Mouse (Mus musculus) lung, embryonic 14.5 days (tissue): ENCODE measurements around the gene Agxt. TPM values are rescaled to one million over a fixed set of nuclear protein-coding genes. Genes with fewer than 3 reads are reported as not detected.

Source experiments
- ATAC-seq: fragments of 200-750 bp; cut with Nextera tagmentation; 2 replicates; pipeline ENCODE4 v1.8.0; 2017; ENCODE audit warnings: mild to moderate bottlenecking, moderate TSS enrichment, moderate library complexity; ENCODE audit not compliant: insufficient read depth
- DNase-seq: peaks from one replicate; pipeline ENCODE4 v3.0.0-alpha.2; 2015
- H3K27ac ChIP-seq: fragments of 300-500 bp; sonication (generic); 2 replicates; pipeline ENCODE4 v1.5.1; 2014; ENCODE audit warnings: low read depth, mild to moderate bottlenecking, moderate library complexity
- H3K27me3 ChIP-seq: fragments of 300-500 bp; sonication (generic); 2 replicates; pipeline ENCODE4 v1.6.1; 2014; ENCODE audit warnings: low read length, control low read depth; ENCODE audit not compliant: insufficient read depth
- H3K36me3 ChIP-seq: fragments of 300-500 bp; sonication (generic); 2 replicates; pipeline ENCODE4 v1.6.1; 2014; ENCODE audit warnings: control low read depth; ENCODE audit not compliant: insufficient read depth
- H3K4me1 ChIP-seq: fragments of 300-500 bp; sonication (generic); 2 replicates; pipeline ENCODE4 v1.6.1; 2014; ENCODE audit warnings: antibody characterized with exemption, control low read depth; ENCODE audit not compliant: insufficient read depth
- H3K4me2 ChIP-seq: fragments of 300-500 bp; sonication (generic); 2 replicates; pipeline ENCODE4 v1.6.1; 2014; ENCODE audit warnings: mild to moderate bottlenecking
- H3K4me3 ChIP-seq: fragments of 300-500 bp; sonication (generic); 2 replicates; pipeline ENCODE4 v1.5.1; 2014; ENCODE audit warnings: low read depth, low read length
- H3K9ac ChIP-seq: fragments of 300-500 bp; sonication (generic); 2 replicates; pipeline ENCODE4 v1.6.1; 2014
- H3K9me3 ChIP-seq: fragments of 300-500 bp; sonication (generic); 2 replicates; pipeline ENCODE4 v1.6.1; 2016; ENCODE audit warnings: low read depth, low read length, control low read depth
- CTCF ChIP-seq: IDR thresholded peaks from 2 replicates; pipeline ENCODE4 v1.5.1; 2016; ENCODE audit warnings: antibody characterized with exemption, low read depth
- WGBS: fragments of 180-500 bp; shearing (Covaris S2); extraction: QIAGEN DNeasy Blood & Tissue Kit; methylation state at CpG from one replicate; pipeline ENCODE4 v1.1.7; 2014; 5-methylcytosine and 5-hydroxymethylcytosine counted together
- polyA plus RNA-seq: library from polyadenylated mRNA; unstranded; fragments of >200 nt; fragmentation: Nextera tagmentation; extraction: Ambion mirVana; gene quantifications from 2 replicates; pipeline ENCODE4 v1.2.1, GENCODE M21; 2014

Agxt gene
- polyA plus RNA-seq, 1 experiment from 2014 or later = not detected

- no peaks in the 10 kb centered on the region for H3K9me3 ChIP-seq
- DNase-seq = peak; percentile 83
- H3K4me3 ChIP-seq = no peak overlapping the region
- ATAC-seq = peak; percentile 37; the same call in 1 of the 2 replicates
- H3K36me3 ChIP-seq = no peaks in the 10 kb centered on the region
- H3K9ac ChIP-seq = no peak overlapping the region
- no peak overlapping the region for H3K4me2 ChIP-seq
- H3K4me1 ChIP-seq = no peaks in the 10 kb centered on the region
- peak; percentile 86 for TF ChIP-seq CTCF
- whole genome bisulfite sequencing = 27% methylated on average over 6 of the region's 6 CpGs
- H3K27ac ChIP-seq = peak overlapping the region; percentile 50
- H3K27me3 ChIP-seq = no peaks in the 10 kb centered on the region
These were observed 6.2 kb upstream of the Agxt start for GRCm38 (mm10) chr1:93128710-93129349.

DNA sequence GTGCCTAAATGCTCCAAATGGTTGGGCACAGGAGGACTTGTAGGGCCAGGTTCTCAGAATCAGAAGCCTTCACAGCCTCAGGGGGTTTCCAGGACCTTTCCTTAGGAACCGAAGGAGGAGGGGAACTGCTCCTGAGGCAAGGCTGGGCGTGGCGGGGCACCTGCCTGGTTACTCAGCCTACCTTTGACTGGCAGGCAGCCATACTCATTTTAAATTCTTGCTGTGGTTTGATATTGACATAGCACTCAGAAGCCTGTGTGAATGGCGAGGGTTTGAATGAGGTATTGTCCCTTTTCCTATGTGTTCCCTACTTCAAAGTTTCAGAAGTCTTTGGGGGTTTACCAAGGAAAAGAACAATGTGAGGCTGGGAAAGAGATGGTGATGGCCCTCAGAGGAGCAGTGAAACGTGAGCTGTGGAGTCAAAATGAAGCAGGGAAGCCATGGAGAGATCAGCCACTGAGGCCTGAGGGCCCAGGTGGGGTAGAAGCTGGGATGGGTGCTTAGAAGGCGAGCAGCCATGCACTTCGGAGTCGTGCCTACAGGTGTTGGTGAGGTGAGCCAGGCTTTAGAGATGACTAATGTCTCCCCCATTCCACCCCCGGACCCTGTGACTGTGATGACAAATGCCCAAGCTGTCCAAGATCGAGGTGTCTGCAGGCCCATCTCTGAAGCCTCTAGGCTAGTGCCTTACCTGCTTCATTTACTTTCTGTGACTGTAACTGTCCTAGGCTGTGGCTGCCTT, 4.6 kb upstream of the Agxt start:
- peak; percentile 84 for DNase-seq
- no peak for TF ChIP-seq CTCF
- no peaks in the 10 kb centered on the region for H3K4me1 ChIP-seq
- peak; percentile 78 for ATAC-seq
- no peak overlapping the region for H3K9ac ChIP-seq
- peak overlapping the region; percentile 89 for H3K27ac ChIP-seq
- H3K27me3 ChIP-seq = no peaks in the 10 kb centered on the region
- H3K9me3 ChIP-seq = no peaks in the 10 kb centered on the region
- H3K4me2 ChIP-seq = 0 out of 2 replicates have a peak overlapping the region, but pooled peaks have one; percentile 15
- no peak overlapping the region for H3K4me3 ChIP-seq
- 54% methylated on average over 10 of the region's 10 CpGs for WGBS
- no peaks in the 10 kb centered on the region for H3K36me3 ChIP-seq

DNA sequence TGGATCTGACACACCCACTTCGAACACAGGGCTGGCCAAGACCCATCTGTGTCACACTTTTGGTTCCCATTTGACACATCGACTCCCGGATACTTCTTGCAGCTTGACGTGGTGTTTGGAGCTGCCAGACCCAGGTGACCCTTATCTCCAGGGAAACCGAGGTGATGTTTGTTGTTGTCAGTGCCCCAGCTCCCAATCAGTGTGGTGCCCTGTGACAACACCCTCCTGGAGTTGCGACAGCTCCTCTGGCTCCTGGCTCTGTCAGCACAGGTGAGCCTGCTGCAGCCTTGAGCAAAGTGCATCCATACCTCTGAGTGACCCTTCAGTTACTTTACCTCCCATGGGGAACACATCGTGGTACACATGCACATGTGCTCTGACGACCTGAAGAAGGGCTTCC, 2.4 kb upstream of the Agxt start:
- ATAC-seq (no peak), DNase-seq (no peak)
- Histone ChIP-seq H3K4me3 (no peak overlapping the region), H3K9ac (no peak overlapping the region), H3K27ac (no peak overlapping the region), H3K27me3 (no peaks in the 10 kb centered on the region), H3K36me3 (no peaks in the 10 kb centered on the region), H3K9me3 (no peaks in the 10 kb centered on the region), H3K4me2 (no peak overlapping the region), H3K4me1 (no peaks in the 10 kb centered on the region)
- TF ChIP-seq CTCF = no peak
- 34% methylated on average over 8 of the region's 8 CpGs for WGBS

DNA sequence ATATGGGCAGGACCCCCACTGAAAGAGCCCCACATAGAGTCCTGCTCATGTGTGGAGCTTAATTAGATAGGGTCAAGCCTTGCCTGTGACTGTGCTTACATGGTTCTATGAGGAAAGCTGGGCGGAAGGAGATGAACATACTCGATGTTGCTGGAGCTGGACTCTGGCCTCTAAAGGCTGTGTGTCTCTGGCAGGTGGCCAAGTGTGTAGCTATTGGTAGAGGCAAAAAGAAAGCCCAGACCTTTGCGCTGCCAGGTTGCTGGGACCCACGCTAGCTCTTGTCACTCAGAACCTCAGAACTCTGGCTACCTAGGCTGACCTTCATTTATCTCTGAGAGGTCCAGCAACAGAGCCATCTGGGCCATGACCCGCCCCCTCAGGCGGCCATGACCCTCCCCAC, 3.5 kb downstream of the Agxt start:
- Histone ChIP-seq H3K9me3 (no peaks in the 10 kb centered on the region), H3K36me3 (no peaks in the 10 kb centered on the region), H3K4me2 (no peak overlapping the region), H3K4me1 (no peaks in the 10 kb centered on the region), H3K4me3 (no peak overlapping the region), H3K27ac (no peak overlapping the region), H3K27me3 (no peaks in the 10 kb centered on the region), H3K9ac (no peak overlapping the region)
- ATAC-seq (no peak), DNase-seq (peak; percentile 46)
- WGBS = 62% methylated on average over 6 of the region's 6 CpGs
- TF ChIP-seq CTCF = no peak

DNA sequence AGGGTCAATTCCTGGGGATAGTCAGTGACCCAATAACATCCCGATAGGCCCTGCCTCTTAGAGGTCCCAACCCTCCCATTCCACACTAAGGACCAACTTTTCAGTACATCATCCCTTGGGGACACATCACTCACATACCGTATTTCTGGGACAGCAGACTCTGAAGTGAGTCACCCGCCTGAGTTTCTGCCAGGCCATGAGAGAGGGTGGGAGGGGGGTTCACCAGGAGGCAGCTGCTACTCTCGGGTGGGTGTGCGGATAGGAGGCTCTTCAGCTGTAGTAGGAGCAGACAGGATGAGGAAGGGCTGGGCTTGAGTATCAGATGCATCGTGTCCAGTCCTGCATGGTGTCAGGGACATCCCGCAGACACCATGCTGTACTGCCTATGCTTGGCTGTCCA, 4.7 kb downstream of the Agxt start:
- Histone ChIP-seq H3K4me1 (no peaks in the 10 kb centered on the region), H3K27ac (no peak overlapping the region), H3K27me3 (no peaks in the 10 kb centered on the region), H3K9ac (no peak overlapping the region), H3K4me3 (no peak overlapping the region), H3K36me3 (no peaks in the 10 kb centered on the region), H3K9me3 (no peaks in the 10 kb centered on the region), H3K4me2 (no peak overlapping the region)
- TF ChIP-seq CTCF = no peak
- WGBS = 63% methylated on average over 7 of the region's 7 CpGs
- no peak for DNase-seq
- ATAC-seq = no peak

GRCm38 (mm10) chr1:93142871-93143270, 7.8 kb downstream of the Agxt start:
- no peaks in the 10 kb centered on the region for H3K27me3 ChIP-seq
- 86% methylated on average over 1 of the region's 1 CpGs for WGBS
- no peak for ATAC-seq

DNA sequence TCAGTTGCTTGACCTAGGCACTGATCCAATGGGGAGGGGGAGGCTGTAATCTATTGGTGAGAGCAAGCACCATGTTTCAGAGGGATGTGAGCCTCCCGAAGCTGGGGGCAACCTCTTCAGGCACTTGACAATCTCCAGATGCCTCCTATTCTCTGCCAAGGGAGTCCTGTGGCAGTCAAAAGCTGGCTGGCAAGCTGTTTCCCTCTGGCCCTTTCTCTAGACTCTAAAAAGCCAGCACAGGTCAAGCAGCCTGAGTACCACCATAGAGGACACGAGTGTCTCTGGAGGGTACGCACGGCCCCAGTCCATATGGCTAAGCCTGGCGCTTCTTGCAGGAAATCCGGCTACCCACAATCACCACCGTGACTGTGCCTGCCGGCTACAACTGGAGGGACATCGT, 9.1 kb downstream of the Agxt start:
- no peak overlapping the region for H3K4me2 ChIP-seq
- ATAC-seq = no peak
- no peaks in the 10 kb centered on the region for H3K9me3 ChIP-seq
- H3K4me3 ChIP-seq = no peak overlapping the region
- DNase-seq = no peak
- H3K4me1 ChIP-seq = no peaks in the 10 kb centered on the region
- WGBS = 74% methylated on average over 9 of the region's 9 CpGs
- H3K36me3 ChIP-seq = no peaks in the 10 kb centered on the region
- H3K27ac ChIP-seq = no peak overlapping the region
- no peak for TF ChIP-seq CTCF
- no peaks in the 10 kb centered on the region for H3K27me3 ChIP-seq
- H3K9ac ChIP-seq = no peak overlapping the region

More at GRCm38 (mm10) chr1:93142871-93143270, 7.8 kb downstream of the Agxt start:
- H3K9ac ChIP-seq = no peak overlapping the region
- no peak for TF ChIP-seq CTCF
- no peaks in the 10 kb centered on the region for H3K36me3 ChIP-seq
- no peak for DNase-seq
- no peaks in the 10 kb centered on the region for H3K9me3 ChIP-seq
- no peak overlapping the region for H3K4me2 ChIP-seq
- H3K27ac ChIP-seq = no peak overlapping the region
- no peaks in the 10 kb centered on the region for H3K4me1 ChIP-seq
- no peak overlapping the region for H3K4me3 ChIP-seq
